Mouse (Mus musculus): ENCODE measurements around the gene Gpr108. TPM values are rescaled to one million over a fixed set of nuclear protein-coding genes. Genes with fewer than 3 reads are reported as not detected.

Gpr108 gene
- polyA plus RNA-seq, 1 experiment from 2014 or later: 37.6 TPM

- Histone ChIP-seq H3K4me3 (replicated peaks; ENCODE audit: low read depth, low read length) (no peak overlapping the region), H3K27ac (no peak overlapping the region), H3K4me1 (replicated peaks; ENCODE audit: insufficient read depth, low read length) (no peaks in the 10 kb centered on the region), H3K36me3 (ENCODE audit: insufficient read depth, low read length) (peaks cover 19% of the 10 kb centered on the region; the same call in 1 of the 2 replicates), H3K27me3 (ENCODE audit: insufficient read depth, low read length) (no peaks in the 10 kb centered on the region), H3K4me2 (ENCODE audit: low read length) (peak overlapping the region; percentile 42), H3K9ac (ENCODE audit: low read depth, low read length) (no peak overlapping the region), H3K9me3 (replicated peaks; ENCODE audit: low read length) (no peaks in the 10 kb centered on the region)
- ATAC-seq (replicated peaks; ENCODE audit: low FRiP score, low read depth) (peak; percentile 90), DNase-seq (ENCODE audit: low spot score) (peak; percentile 85)
- TF ChIP-seq CTCF (IDR thresholded peaks at IDR 0.05; ENCODE audit: low read depth): peak; percentile 31; the same call in 1 of the 2 replicates
- WGBS: 28% methylated on average over 21 of the region's 22 CpGs
Measured at GRCm38 (mm10) chr17:57264972-57265945, 17.0 kb upstream of the Gpr108 start.

- no peak for TF ChIP-seq CTCF (IDR thresholded peaks at IDR 0.05; ENCODE audit: low read depth)
- H3K9ac ChIP-seq (ENCODE audit: low read depth, low read length): no peak overlapping the region
- H3K27me3 ChIP-seq (ENCODE audit: insufficient read depth, low read length): no peaks in the 10 kb centered on the region
- no peak for DNase-seq (ENCODE audit: low spot score)
- H3K9me3 ChIP-seq (replicated peaks; ENCODE audit: low read length): no peaks in the 10 kb centered on the region
- H3K4me2 ChIP-seq (ENCODE audit: low read length): no peak overlapping the region
- H3K4me3 ChIP-seq (replicated peaks; ENCODE audit: low read depth, low read length): no peak overlapping the region
- ATAC-seq (replicated peaks; ENCODE audit: low FRiP score, low read depth): peak; percentile 34
- peaks cover 21% of the 10 kb centered on the region; the same call in 1 of the 2 replicates for H3K36me3 ChIP-seq (ENCODE audit: insufficient read depth, low read length)
- H3K27ac ChIP-seq: no peak overlapping the region
- no peaks in the 10 kb centered on the region for H3K4me1 ChIP-seq (replicated peaks; ENCODE audit: insufficient read depth, low read length)
- WGBS: 78% methylated on average over 2 of the region's 2 CpGs
Measured at GRCm38 (mm10) chr17:57264164-57264563, 15.9 kb upstream of the Gpr108 start.

- no peak overlapping the region for H3K9ac ChIP-seq (ENCODE audit: low read depth, low read length)
- no peaks in the 10 kb centered on the region for H3K27me3 ChIP-seq (ENCODE audit: insufficient read depth, low read length)
- no peak overlapping the region for H3K4me2 ChIP-seq (ENCODE audit: low read length)
- peaks cover 31% of the 10 kb centered on the region; the same call in 1 of the 2 replicates for H3K36me3 ChIP-seq (ENCODE audit: insufficient read depth, low read length)
- 89% methylated on average over 17 of the region's 17 CpGs for WGBS
- no peaks in the 10 kb centered on the region for H3K9me3 ChIP-seq (replicated peaks; ENCODE audit: low read length)
- H3K4me3 ChIP-seq (replicated peaks; ENCODE audit: low read depth, low read length): no peak overlapping the region
- ATAC-seq (replicated peaks; ENCODE audit: low FRiP score, low read depth): no peak
- DNase-seq (ENCODE audit: low spot score): no peak
- H3K27ac ChIP-seq: no peak overlapping the region
- TF ChIP-seq CTCF (IDR thresholded peaks at IDR 0.05; ENCODE audit: low read depth): no peak
- no peaks in the 10 kb centered on the region for H3K4me1 ChIP-seq (replicated peaks; ENCODE audit: insufficient read depth, low read length)
Measured at GRCm38 (mm10) chr17:57262901-57263550, 14.8 kb upstream of the Gpr108 start.

- peaks cover 38% of the 10 kb centered on the region; the same call in 1 of the 2 replicates for H3K36me3 ChIP-seq (ENCODE audit: insufficient read depth, low read length)
- no peaks in the 10 kb centered on the region for H3K27me3 ChIP-seq (ENCODE audit: insufficient read depth, low read length)
- no peaks in the 10 kb centered on the region for H3K9me3 ChIP-seq (replicated peaks; ENCODE audit: low read length)
- H3K4me3 ChIP-seq (replicated peaks; ENCODE audit: low read depth, low read length): no peak overlapping the region
- 58% methylated on average over 1 of the region's 1 CpGs for WGBS
- ATAC-seq (replicated peaks; ENCODE audit: low FRiP score, low read depth) (no peak), DNase-seq (ENCODE audit: low spot score) (no peak)
- no peak overlapping the region for H3K9ac ChIP-seq (ENCODE audit: low read depth, low read length)
- no peak overlapping the region for H3K4me2 ChIP-seq (ENCODE audit: low read length)
- no peak overlapping the region for H3K27ac ChIP-seq
- H3K4me1 ChIP-seq (replicated peaks; ENCODE audit: insufficient read depth, low read length): no peaks in the 10 kb centered on the region
- no peak for TF ChIP-seq CTCF (IDR thresholded peaks at IDR 0.05; ENCODE audit: low read depth)
Measured at GRCm38 (mm10) chr17:57261796-57262195, 13.6 kb upstream of the Gpr108 start.

- Histone ChIP-seq H3K9ac (ENCODE audit: low read depth, low read length) (no peak overlapping the region), H3K9me3 (replicated peaks; ENCODE audit: low read length) (no peaks in the 10 kb centered on the region), H3K4me1 (replicated peaks; ENCODE audit: insufficient read depth, low read length) (no peaks in the 10 kb centered on the region), H3K4me3 (replicated peaks; ENCODE audit: low read depth, low read length) (no peak overlapping the region), H3K27ac (no peak overlapping the region), H3K4me2 (ENCODE audit: low read length) (no peak overlapping the region), H3K36me3 (ENCODE audit: insufficient read depth, low read length) (peaks cover 40% of the 10 kb centered on the region; the same call in 1 of the 2 replicates), H3K27me3 (ENCODE audit: insufficient read depth, low read length) (no peaks in the 10 kb centered on the region)
- no peak for DNase-seq (ENCODE audit: low spot score)
- no peak for ATAC-seq (replicated peaks; ENCODE audit: low FRiP score, low read depth)
- 92% methylated on average over 4 of the region's 4 CpGs for WGBS
- no peak for TF ChIP-seq CTCF (IDR thresholded peaks at IDR 0.05; ENCODE audit: low read depth)
Measured at GRCm38 (mm10) chr17:57261286-57261685, 13.0 kb upstream of the Gpr108 start.

GRCm38 (mm10) chr17:57260351-57260750, 12.1 kb upstream of the Gpr108 start:
- H3K9ac ChIP-seq (ENCODE audit: low read depth, low read length): no peak overlapping the region
- no peaks in the 10 kb centered on the region for H3K4me1 ChIP-seq (replicated peaks; ENCODE audit: insufficient read depth, low read length)
- no peak overlapping the region for H3K4me3 ChIP-seq (replicated peaks; ENCODE audit: low read depth, low read length)
- H3K9me3 ChIP-seq (replicated peaks; ENCODE audit: low read length): no peaks in the 10 kb centered on the region
- H3K4me2 ChIP-seq (ENCODE audit: low read length): no peak overlapping the region
- ATAC-seq (replicated peaks; ENCODE audit: low FRiP score, low read depth) (no peak), DNase-seq (ENCODE audit: low spot score) (no peak)
- H3K36me3 ChIP-seq (ENCODE audit: insufficient read depth, low read length): peaks cover 45% of the 10 kb centered on the region; the same call in 1 of the 2 replicates
- WGBS: 77% methylated on average over 9 of the region's 9 CpGs
- no peak for TF ChIP-seq CTCF (IDR thresholded peaks at IDR 0.05; ENCODE audit: low read depth)
- H3K27ac ChIP-seq: no peak overlapping the region
- no peaks in the 10 kb centered on the region for H3K27me3 ChIP-seq (ENCODE audit: insufficient read depth, low read length)

Data from kidney, postnatal 0 days (tissue).